Mouse (Mus musculus) adrenal gland, postnatal 10 days (tissue): ENCODE data around the gene Metap1d. TPM values are rescaled to one million over a fixed set of nuclear protein-coding genes. Genes with fewer than 3 reads are reported as not detected.

Experiments used
- DNase-seq: peaks from one replicate; pipeline ENCODE4 v3.0.0; 2021; ENCODE audit warnings: mixed read lengths
- total RNA-seq, 2 experiments: library from RNA; stranded (reverse); gene quantifications; 2 replicates each; pipeline ENCODE4 v1.2.3; 2021

Metap1d gene
- total RNA-seq, 2 experiments from 2014 or later, result 32.7 to 46.6 TPM

GRCm38 (mm10) chr2:71545401-71545881 lies 92.4 kb downstream of the Metap1d start:
- DNase-seq, result no peak

GRCm38 (mm10) chr2:71545882-71546639 lies 93.0 kb downstream of the Metap1d start:
- DNase-seq, result no peak

- no peak for DNase-seq
These were observed 93.6 kb downstream of the Metap1d start, which contains the start of gene Dlx2 for GRCm38 (mm10) chr2:71546640-71547071. Dlx2 (minus strand) TSS chr2:71546754.

- peak; percentile 85 for DNase-seq
These were observed 94.8 kb downstream of the Metap1d start for GRCm38 (mm10) chr2:71547829-71548228.

GRCm38 (mm10) chr2:71550330-71550729 lies 97.3 kb downstream of the Metap1d start:
- no peak for DNase-seq

- no peak for DNase-seq
These were observed 98.6 kb downstream of the Metap1d start for GRCm38 (mm10) chr2:71551704-71552103.

- DNase-seq, result no peak
These were observed 103.0 kb downstream of the Metap1d start for GRCm38 (mm10) chr2:71556071-71556470.

GRCm38 (mm10) chr2:71566466-71566865 lies 113.4 kb downstream of the Metap1d start:
- DNase-seq, result no peak

GRCm38 (mm10) chr2:71573736-71574135 lies 120.7 kb downstream of the Metap1d start:
- DNase-seq, result no peak

Other genes with a start within 250 kb of the Metap1d start
- 10 to 100 TPM; 78.0 to 83.9 TPM for gene Dync1i2, start 241.6 kb upstream of the Metap1d start, total RNA-seq
- 10 to 100 TPM; 57.8 to 77.8 TPM for gene Slc25a12, start 85.5 kb upstream of the Metap1d start, total RNA-seq
- 10 to 100 TPM; 36.9 to 42.3 TPM for gene Hat1, start 64.3 kb upstream of the Metap1d start, total RNA-seq
- under 1 TPM; 0.24 to 0.45 TPM for gene Dlx1, start 74.8 kb downstream of the Metap1d start, total RNA-seq
- gene Dlx2, start 93.5 kb downstream of the Metap1d start, total RNA-seq, result under 1 TPM; 0.09 to 0.24 TPM